In the genomic region with DNA sequence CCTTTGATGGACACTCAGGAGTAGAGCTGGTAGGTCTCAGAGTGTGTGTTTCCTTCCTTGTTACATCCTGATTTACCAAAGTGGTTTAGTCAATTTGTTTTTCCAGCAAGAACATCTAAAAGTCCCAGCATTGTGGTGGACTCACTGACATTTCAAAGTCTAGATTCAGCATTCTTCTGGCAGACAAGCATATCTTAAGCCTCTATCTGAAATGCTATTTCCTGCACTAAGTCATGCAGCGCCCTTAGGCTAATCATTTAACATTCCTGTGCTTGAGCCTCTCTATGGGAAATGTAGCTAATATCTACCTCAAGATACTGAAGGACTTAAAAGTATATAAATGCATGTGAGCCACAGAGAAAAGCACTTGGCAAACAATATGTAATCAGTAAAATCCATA, we compare ENCODE assay signal across 17 mouse cellular contexts.
"Had no signal": no experiment of that assay in that cellular context is flagged by ENCODE, and none has a peak within 500 bp of the region (broad histone marks: within the 10 kb centered on the region; RNA-seq: fewer than 3 reads in every experiment).

No protein-coding gene starts in this region.

- H3K27ac ChIP-seq: left cerebral cortex, adult 2 months; liver, embryonic 13.5 days; lung, embryonic 15.5 days; macrophage; midbrain, embryonic 13.5 days; neural tube, embryonic 15.5 days had no signal

- DNase-seq: liver; liver, embryonic 13.5 days; liver, postnatal 0 days; lung, postnatal 14 days; right cerebral cortex, postnatal 4 days; spleen, adult 18-20 months; thymus, adult 18-20 months; thymus, postnatal 14 days had no signal

- H3K4me2 ChIP-seq: liver, embryonic 13.5 days; lung, embryonic 15.5 days; midbrain, embryonic 13.5 days; neural tube, embryonic 15.5 days had no signal

- H3K27me3 ChIP-seq: liver, embryonic 13.5 days; lung, embryonic 15.5 days; megakaryocyte, embryonic 14.5 days; midbrain, embryonic 13.5 days; neural tube, embryonic 15.5 days had no signal

- H3K9me3 ChIP-seq: liver, embryonic 13.5 days; lung, embryonic 15.5 days; megakaryocyte, embryonic 14.5 days; midbrain, embryonic 13.5 days; neural tube, embryonic 15.5 days had no signal

- H3K36me3 ChIP-seq: liver, embryonic 13.5 days; lung, embryonic 15.5 days; midbrain, embryonic 13.5 days; neural tube, embryonic 15.5 days had no signal

- H3K9ac ChIP-seq: liver, embryonic 13.5 days; liver, postnatal 0 days; lung, embryonic 15.5 days; midbrain, embryonic 13.5 days; neural tube, embryonic 15.5 days had no signal

- H3K4me1 ChIP-seq: liver, embryonic 13.5 days; lung, embryonic 15.5 days; megakaryocyte, embryonic 14.5 days; midbrain, embryonic 13.5 days had no signal

- ATAC-seq: inflammation-experienced regulatory T-cells, adult 6 months; intestine, postnatal 0 days; liver, postnatal 0 days; midbrain, embryonic 13.5 days had no signal

- H3K4me3 ChIP-seq: left cerebral cortex, adult 2 months; liver, embryonic 13.5 days; lung, embryonic 15.5 days; megakaryocyte, embryonic 14.5 days; midbrain, embryonic 13.5 days; myocyte; neural tube, embryonic 15.5 days had no signal
